In the genomic region with DNA sequence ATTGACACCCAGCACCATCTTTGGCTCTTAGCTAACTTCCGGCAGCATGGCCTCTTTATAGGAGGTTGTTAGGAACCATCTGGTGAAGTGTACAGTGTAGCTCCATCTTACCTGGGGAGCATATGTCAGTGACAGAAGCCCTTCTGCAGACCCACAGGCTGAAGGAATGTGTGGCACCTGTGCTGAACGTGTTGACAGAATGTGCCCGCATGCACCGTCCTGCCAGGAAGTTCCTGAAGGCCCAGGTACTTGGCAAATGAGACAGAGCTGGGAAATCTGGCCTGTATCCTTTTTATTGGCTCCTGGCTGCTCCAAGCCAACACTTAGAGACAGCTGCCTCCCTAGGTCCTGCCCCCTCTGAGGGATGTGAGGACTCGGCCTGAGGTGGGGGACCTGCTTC, we compare ENCODE assay signal across 26 mouse cellular contexts. TPM values are rescaled to one million over a fixed set of nuclear protein-coding genes. Genes with fewer than 3 reads are reported as not detected.
A peak's percentile ranks its signal among the peaks of the same experiment; 100 is the strongest.
DNase-seq lines count a peak whose midpoint lies in the region; ATAC-seq and TF ChIP-seq lines count a peak whose summit lies in the region.
"Had no signal": no experiment of that assay in that cellular context is flagged by ENCODE, and none has a peak within 500 bp of the region (broad histone marks: within the 10 kb centered on the region; RNA-seq: fewer than 3 reads in every experiment).

No protein-coding gene starts in this region.

- no peaks in the 10 kb centered on the region for H3K27me3 ChIP-seq in embryonic facial prominence, embryonic 13.5 days
- no peaks in the 10 kb centered on the region for H3K27me3 ChIP-seq in embryonic facial prominence, embryonic 10.5 days (replicated peaks; ENCODE audit: low read depth, poor library complexity, severe bottlenecking)
- H3K27me3 ChIP-seq in hindbrain, embryonic 13.5 days = no peaks in the 10 kb centered on the region
- no peaks in the 10 kb centered on the region for H3K27me3 ChIP-seq in hindbrain, embryonic 12.5 days
- H3K27me3 ChIP-seq in myocyte (ENCODE audit: control insufficient read depth, insufficient read depth, insufficient read length) = no peaks in the 10 kb centered on the region
- H3K27me3 ChIP-seq: embryonic facial prominence, embryonic 12.5 days; embryonic facial prominence, embryonic 15.5 days; forebrain, embryonic 13.5 days had no signal

- no peak for ATAC-seq in embryonic facial prominence, embryonic 13.5 days (ENCODE audit: insufficient number of reproducible peaks, insufficient read depth, low FRiP score, low TSS enrichment, low read depth)
- no peak for ATAC-seq in hindbrain, embryonic 13.5 days (ENCODE audit: low FRiP score)
- no peak for ATAC-seq in hindbrain, embryonic 12.5 days (ENCODE audit: low FRiP score)
- ATAC-seq: forebrain, embryonic 13.5 days; forebrain, embryonic 16.5 days had no signal

- H3K9ac ChIP-seq in embryonic facial prominence, embryonic 13.5 days = 0 out of 2 replicates have a peak overlapping the region, but pooled peaks have one; percentile 6
- peak overlapping the region; percentile 0; the same call in 1 of the 2 replicates for H3K9ac ChIP-seq in hindbrain, embryonic 13.5 days
- no peak overlapping the region for H3K9ac ChIP-seq in hindbrain, embryonic 12.5 days
- H3K9ac ChIP-seq: embryonic facial prominence, embryonic 12.5 days; embryonic facial prominence, embryonic 15.5 days; forebrain, embryonic 13.5 days had no signal

- H3ac ChIP-seq in myocyte (ENCODE audit: control insufficient read depth, insufficient read length) = no peak overlapping the region

- no peak overlapping the region for H3K4me3 ChIP-seq in embryonic facial prominence, embryonic 13.5 days
- H3K4me3 ChIP-seq in embryonic facial prominence, embryonic 10.5 days = no peak overlapping the region
- no peak overlapping the region for H3K4me3 ChIP-seq in hindbrain, embryonic 13.5 days
- no peak overlapping the region for H3K4me3 ChIP-seq in hindbrain, embryonic 12.5 days
- peak overlapping the region; percentile 97 for H3K4me3 ChIP-seq in myocyte
- H3K4me3 ChIP-seq: embryonic facial prominence, embryonic 12.5 days; embryonic facial prominence, embryonic 15.5 days; erythroblast, embryonic 14.5 days; forebrain, embryonic 10.5 days; forebrain, embryonic 13.5 days had no signal

- TF ChIP-seq POLR2A in myocyte (IDR thresholded peaks at IDR 0.05; ENCODE audit: insufficient read length, low read depth) = no peak

- peaks cover 69% of the 10 kb centered on the region for H3K36me3 ChIP-seq in embryonic facial prominence, embryonic 13.5 days
- peaks cover 71% of the 10 kb centered on the region for H3K36me3 ChIP-seq in embryonic facial prominence, embryonic 10.5 days (replicated peaks)
- H3K36me3 ChIP-seq in hindbrain, embryonic 13.5 days = peaks cover 72% of the 10 kb centered on the region
- peaks cover 63% of the 10 kb centered on the region for H3K36me3 ChIP-seq in hindbrain, embryonic 12.5 days
- peaks cover 35% of the 10 kb centered on the region for H3K36me3 ChIP-seq in myocyte (ENCODE audit: control insufficient read depth, insufficient read depth)

- 87% methylated on average over 5 of the region's 5 CpGs for WGBS in embryonic facial prominence, embryonic 13.5 days
- WGBS in embryonic facial prominence, embryonic 10.5 days = 90% methylated on average over 5 of the region's 5 CpGs
- WGBS in hindbrain, embryonic 13.5 days = 92% methylated on average over 5 of the region's 5 CpGs
- 92% methylated on average over 5 of the region's 5 CpGs for WGBS in hindbrain, embryonic 12.5 days

- H3K4me2 ChIP-seq in embryonic facial prominence, embryonic 13.5 days = no peak overlapping the region
- H3K4me2 ChIP-seq in hindbrain, embryonic 13.5 days = no peak overlapping the region
- H3K4me2 ChIP-seq in hindbrain, embryonic 12.5 days (replicated peaks) = no peak overlapping the region
- H3K4me2 ChIP-seq in myocyte (ENCODE audit: low read depth) = peak overlapping the region; percentile 86
- H3K4me2 ChIP-seq: embryonic facial prominence, embryonic 12.5 days; embryonic facial prominence, embryonic 15.5 days; forebrain, embryonic 13.5 days had no signal

- H3K27ac ChIP-seq in embryonic facial prominence, embryonic 13.5 days = no peak overlapping the region
- no peak overlapping the region for H3K27ac ChIP-seq in embryonic facial prominence, embryonic 10.5 days (replicated peaks)
- no peak overlapping the region for H3K27ac ChIP-seq in hindbrain, embryonic 13.5 days
- H3K27ac ChIP-seq in hindbrain, embryonic 12.5 days = no peak overlapping the region
- H3K27ac ChIP-seq: embryonic facial prominence, embryonic 12.5 days; embryonic facial prominence, embryonic 15.5 days; forebrain, embryonic 10.5 days; forebrain, embryonic 13.5 days had no signal

- DNase-seq in embryonic facial prominence, embryonic 10.5 days (ENCODE audit: low spot score) = no peak
- no peak for DNase-seq in gastrocnemius, adult 8-10 months (ENCODE audit: low spot score in 2 of 2)
- DNase-seq: adrenal gland, adult 2 months; adrenal gland, postnatal 10 days; adrenal gland, postnatal 25 days; cerebellum, adult 11 months; cerebellum, adult 9-10 months; cerebellum, postnatal 36 days; embryo, embryonic 11 days had no signal

- no peaks in the 10 kb centered on the region for H3K9me3 ChIP-seq in embryonic facial prominence, embryonic 13.5 days
- no peaks in the 10 kb centered on the region for H3K9me3 ChIP-seq in embryonic facial prominence, embryonic 10.5 days
- no peaks in the 10 kb centered on the region for H3K9me3 ChIP-seq in hindbrain, embryonic 13.5 days
- no peaks in the 10 kb centered on the region for H3K9me3 ChIP-seq in hindbrain, embryonic 12.5 days (replicated peaks)
- H3K9me3 ChIP-seq: embryonic facial prominence, embryonic 12.5 days; embryonic facial prominence, embryonic 15.5 days; forebrain, embryonic 10.5 days; forebrain, embryonic 13.5 days had no signal

- H3K4me1 ChIP-seq in embryonic facial prominence, embryonic 13.5 days = peaks cover 25% of the 10 kb centered on the region
- H3K4me1 ChIP-seq in embryonic facial prominence, embryonic 10.5 days = peaks cover 30% of the 10 kb centered on the region
- H3K4me1 ChIP-seq in hindbrain, embryonic 13.5 days (replicated peaks) = peaks cover 27% of the 10 kb centered on the region
- H3K4me1 ChIP-seq in hindbrain, embryonic 12.5 days = peaks cover 22% of the 10 kb centered on the region

- H3K79me2 ChIP-seq in myocyte (ENCODE audit: control insufficient read depth, insufficient read depth) = peaks cover 43% of the 10 kb centered on the region

TF ChIP-seq in myocyte, 11 proteins besides CTCF, POLR2A, EP300 and RAD21 (continues in another document):
- TF ChIP-seq CEBPB (IDR thresholded peaks at IDR 0.05; ENCODE audit: insufficient read depth, poor library complexity, severe bottlenecking) (no peak), MYOG (IDR thresholded peaks at IDR 0.05; ENCODE audit: control insufficient read depth in 1 of 3, insufficient read depth in 1 of 3, insufficient read length in 2 of 3, low read depth in 2 of 3) (no peak), TCF12 (IDR thresholded peaks at IDR 0.05; ENCODE audit: insufficient read depth, poor library complexity, severe bottlenecking) (no peak), MYOD1 (IDR thresholded peaks at IDR 0.05; ENCODE audit: control insufficient read depth in 1 of 3, insufficient read length in 2 of 3, low read depth in 2 of 3) (no peak)

RNA-seq across cellular contexts. Expression of a gene that starts 3.4 kb away (rescaled TPM):
- polyA plus RNA-seq in embryonic facial prominence, embryonic 13.5 days (2015; fragmentation: Nextera tagmentation; extraction: Ambion mirVana) = 56.4 and 68.1 TPM in 2 replicates
- polyA plus RNA-seq in embryonic facial prominence, embryonic 10.5 days (2016; fragmentation: Nextera tagmentation; extraction: Ambion mirVana) = 22.4 and 23.0 TPM in 2 replicates
- 43.3 and 44.0 TPM in 2 replicates for polyA plus RNA-seq in hindbrain, embryonic 13.5 days (2015; fragmentation: Nextera tagmentation; extraction: Ambion mirVana)
- 30.9 and 33.4 TPM in 2 replicates for polyA plus RNA-seq in hindbrain, embryonic 12.5 days (2016; fragmentation: Nextera tagmentation; extraction: Ambion mirVana)
- polyA plus RNA-seq in myocyte (2012; fragmentation: generic; extraction: Trizol) = 25.8 TPM
- total RNA-seq in gastrocnemius, adult 8-10 months (2022) = 1 to 10 TPM; 6.5 to 7.7 (median 6.8) TPM

RNA-seq across cellular contexts. Expression of a gene that starts 4.0 kb away (rescaled TPM):
- polyA plus RNA-seq in embryonic facial prominence, embryonic 13.5 days (2015; fragmentation: Nextera tagmentation; extraction: Ambion mirVana) = 72.4 and 72.6 TPM in 2 replicates
- 57.7 and 59.1 TPM in 2 replicates for polyA plus RNA-seq in embryonic facial prominence, embryonic 10.5 days (2016; fragmentation: Nextera tagmentation; extraction: Ambion mirVana)
- polyA plus RNA-seq in hindbrain, embryonic 13.5 days (2015; fragmentation: Nextera tagmentation; extraction: Ambion mirVana) = 96.7 and 98.5 TPM in 2 replicates
- 82.3 and 88.5 TPM in 2 replicates for polyA plus RNA-seq in hindbrain, embryonic 12.5 days (2016; fragmentation: Nextera tagmentation; extraction: Ambion mirVana)
- polyA plus RNA-seq in myocyte (2012; fragmentation: generic; extraction: Trizol) = 123 TPM
- 10 to 100 TPM; 11.8 to 13.5 (median 13.1) TPM for total RNA-seq in gastrocnemius, adult 8-10 months (2022)

RNA-seq across cellular contexts. Expression of a gene that starts 4.6 kb away (rescaled TPM):
- not detected in 2 replicates for polyA plus RNA-seq in embryonic facial prominence, embryonic 13.5 days (2015; fragmentation: Nextera tagmentation; extraction: Ambion mirVana)
- polyA plus RNA-seq in embryonic facial prominence, embryonic 10.5 days (2016; fragmentation: Nextera tagmentation; extraction: Ambion mirVana) = 0.22 TPM in 1 of 2 replicates, not detected in the other
- 0.84 TPM in 1 of 2 replicates, not detected in the other for polyA plus RNA-seq in hindbrain, embryonic 13.5 days (2015; fragmentation: Nextera tagmentation; extraction: Ambion mirVana)
- polyA plus RNA-seq in hindbrain, embryonic 12.5 days (2016; fragmentation: Nextera tagmentation; extraction: Ambion mirVana) = not detected in 2 replicates
- polyA plus RNA-seq in myocyte (2012; fragmentation: generic; extraction: Trizol) = not detected
- not detected for total RNA-seq in gastrocnemius, adult 8-10 months (2022)
- total RNA-seq: adrenal gland, adult 2 months; MEL had no signal
- polyA plus RNA-seq: C2C12; embryonic facial prominence, embryonic 12.5 days; embryonic facial prominence, embryonic 15.5 days; erythroblast, embryonic 14.5 days; forebrain, embryonic 10.5 days; forebrain, embryonic 13.5 days; forebrain, embryonic 16.5 days had no signal

RNA-seq across cellular contexts. Expression of a gene that starts 13.1 kb away (rescaled TPM):
- polyA plus RNA-seq in embryonic facial prominence, embryonic 13.5 days (2015; fragmentation: Nextera tagmentation; extraction: Ambion mirVana) = 0.25 TPM in 1 of 2 replicates, not detected in the other
- polyA plus RNA-seq in embryonic facial prominence, embryonic 10.5 days (2016; fragmentation: Nextera tagmentation; extraction: Ambion mirVana) = not detected in 2 replicates
- not detected in 2 replicates for polyA plus RNA-seq in hindbrain, embryonic 13.5 days (2015; fragmentation: Nextera tagmentation; extraction: Ambion mirVana)
- polyA plus RNA-seq in hindbrain, embryonic 12.5 days (2016; fragmentation: Nextera tagmentation; extraction: Ambion mirVana) = not detected in 2 replicates
- polyA plus RNA-seq in myocyte (2012; fragmentation: generic; extraction: Trizol) = 0.07 TPM
- total RNA-seq in gastrocnemius, adult 8-10 months (2022) = not detected
- total RNA-seq: adrenal gland, postnatal 25 days; common myeloid progenitor, adult 5-6 weeks; ES-E14; MEL had no signal
- polyA plus RNA-seq: embryonic facial prominence, embryonic 12.5 days; erythroblast, embryonic 14.5 days; forebrain, embryonic 10.5 days; forebrain, embryonic 13.5 days; forebrain, embryonic 16.5 days had no signal

RNA-seq across cellular contexts. Expression of a gene that starts 15.4 kb away (rescaled TPM):
- not detected in 2 replicates for polyA plus RNA-seq in embryonic facial prominence, embryonic 13.5 days (2015; fragmentation: Nextera tagmentation; extraction: Ambion mirVana)
- polyA plus RNA-seq in embryonic facial prominence, embryonic 10.5 days (2016; fragmentation: Nextera tagmentation; extraction: Ambion mirVana) = not detected in 2 replicates
- polyA plus RNA-seq in hindbrain, embryonic 13.5 days (2015; fragmentation: Nextera tagmentation; extraction: Ambion mirVana) = not detected in 2 replicates
- polyA plus RNA-seq in hindbrain, embryonic 12.5 days (2016; fragmentation: Nextera tagmentation; extraction: Ambion mirVana) = not detected in 2 replicates
- not detected for polyA plus RNA-seq in myocyte (2012; fragmentation: generic; extraction: Trizol)
- total RNA-seq in gastrocnemius, adult 8-10 months (2022) = not detected
- total RNA-seq: adrenal gland, adult 2 months; adrenal gland, postnatal 25 days; adrenal gland, postnatal 4 days; common myeloid progenitor, adult 5-6 weeks; ES-E14; MEL had no signal
- polyA plus RNA-seq: adrenal gland, adult 2 months; brain, embryonic 14.5 days; C2C12; cerebellum, adult 2 months; embryonic facial prominence, embryonic 12.5 days; erythroblast, embryonic 14.5 days; forebrain, embryonic 10.5 days; forebrain, embryonic 13.5 days; forebrain, embryonic 16.5 days had no signal
